Mouse (Mus musculus) bone marrow macrophage, adult 2 months (primary cell): ENCODE measurements around the gene Cbx4.

Source experiments
- CTCF ChIP-seq: IDR thresholded peaks from 2 replicates; pipeline ENCODE4 v1.5.1; 2012; ENCODE audit warnings: low read depth, mild to moderate bottlenecking, low read length, moderate library complexity
- POLR2A ChIP-seq: IDR thresholded peaks from 2 replicates; pipeline ENCODE4 v1.6.1; 2012; ENCODE audit warnings: mild to moderate bottlenecking, low read depth, low read length, borderline replicate concordance

GRCm38 (mm10) chr11:119036934-119037779 is 48.9 kb downstream of the Cbx4 start:
- TF ChIP-seq CTCF (no peak), POLR2A (no peak)
